In the genomic region with DNA sequence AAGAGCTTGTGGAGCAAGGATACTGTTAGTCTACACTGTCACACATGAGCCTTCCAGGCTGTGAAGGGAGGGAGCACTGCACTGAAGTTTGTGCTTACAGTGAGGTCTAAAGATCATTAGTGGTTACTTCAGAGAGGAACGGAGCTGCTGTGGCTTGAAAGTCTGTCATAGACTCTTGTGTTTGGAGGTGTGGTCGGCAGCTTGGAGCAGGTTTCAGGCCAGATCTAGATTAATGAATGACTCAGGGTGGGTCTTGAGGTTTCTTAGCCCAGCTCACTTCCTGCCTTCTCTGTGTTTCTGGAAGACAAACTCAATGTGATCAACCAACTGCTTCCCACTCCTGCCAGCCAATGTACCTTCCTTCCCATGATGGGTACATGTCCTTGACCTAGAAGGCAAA, we compare ENCODE assay signal across 20 mouse cellular contexts.
DNase-seq lines count a peak whose midpoint lies in the region; ATAC-seq lines count a peak whose summit lies in the region.
"Had no signal": no experiment of that assay in that cellular context is flagged by ENCODE, and none has a peak within 500 bp of the region (broad histone marks: within the 10 kb centered on the region; RNA-seq: fewer than 3 reads in every experiment).

No protein-coding gene starts in this region.

- peak; percentile 35 for DNase-seq in urinary bladder, postnatal 14 days (ENCODE audit: low spot score)
- DNase-seq in urinary bladder, postnatal 10 days (ENCODE audit: low spot score) = no peak
- peak; percentile 43 for DNase-seq in yolk sac, embryonic 10.5 days (ENCODE audit: low spot score)
- no peak for DNase-seq in layer of hippocampus, adult 9-11 months
- no peak for DNase-seq in forebrain, embryonic 10.5 days (ENCODE audit: extremely low spot score, low spot score)
- DNase-seq: adrenal gland, postnatal 25 days; cerebellum, adult 11 months; gastrocnemius, postnatal 10 days; kidney, adult 8-10 months; kidney, postnatal 14 days; liver, postnatal 0 days; retina, postnatal 1 day; thymus, postnatal 36 days had no signal

- no peaks in the 10 kb centered on the region for H3K27me3 ChIP-seq in forebrain, embryonic 10.5 days (ENCODE audit: poor library complexity, severe bottlenecking)
- H3K27me3 ChIP-seq: forebrain, embryonic 13.5 days had no signal

- no peak overlapping the region for H3K4me3 ChIP-seq in forebrain, embryonic 10.5 days
- H3K4me3 ChIP-seq: forebrain, embryonic 13.5 days; limb, embryonic 10.5 days had no signal

- H3K27ac ChIP-seq in forebrain, embryonic 10.5 days = no peak overlapping the region
- H3K27ac ChIP-seq: forebrain, embryonic 13.5 days; hindbrain, embryonic 14.5 days; limb, embryonic 10.5 days had no signal

- 89% methylated on average over 2 of the region's 2 CpGs for WGBS in forebrain, embryonic 10.5 days

- no peaks in the 10 kb centered on the region for H3K36me3 ChIP-seq in forebrain, embryonic 10.5 days (replicated peaks)
- H3K36me3 ChIP-seq: G1E; limb, embryonic 10.5 days had no signal

- no peaks in the 10 kb centered on the region for H3K4me1 ChIP-seq in forebrain, embryonic 10.5 days
- H3K4me1 ChIP-seq: forebrain, embryonic 13.5 days; limb, embryonic 10.5 days had no signal

- no peaks in the 10 kb centered on the region for H3K9me3 ChIP-seq in forebrain, embryonic 10.5 days
- H3K9me3 ChIP-seq: forebrain, embryonic 13.5 days; limb, embryonic 10.5 days had no signal

- peak; percentile 67 for ATAC-seq in granulocyte monocyte progenitor cell, adult 5-6 weeks (replicated peaks; ENCODE audit: poor library complexity, severe bottlenecking)
- peak; percentile 57 for ATAC-seq in megakaryocyte, adult 5-6 weeks (ENCODE audit: poor library complexity, severe bottlenecking)
- ATAC-seq in CD4-positive, CD25-positive, alpha-beta regulatory T cell, adult 4 months = no peak
- ATAC-seq: forebrain, embryonic 13.5 days; liver, postnatal 0 days had no signal

Comparison
In these comparisons a context has a peak if more than half of its experiments do, and no peak if none do; other contexts are left out.
1. DNase-seq: peak in urinary bladder, postnatal 14 days (single experiment) and yolk sac, embryonic 10.5 days (single experiment); none in urinary bladder, postnatal 10 days (single experiment), layer of hippocampus, adult 9-11 months (single experiment) and forebrain, embryonic 10.5 days (single experiment).